Mouse (Mus musculus) thymus, adult 18-20 months (tissue): Measurements from ENCODE around the gene Klf13.

ENCODE experiments used
- DNase-seq, 2 experiments: peaks; one replicate each; pipeline ENCODE4 v3.0.0; 2022; ENCODE audit warnings: mixed read lengths in 2 of 2

Klf13 gene

GRCm38 (mm10) chr7:63924747-63925412 lies 13.8 kb downstream of the Klf13 start:
- DNase-seq = no peak

- DNase-seq = no peak
Observed at GRCm38 (mm10) chr7:63924151-63924550, 14.6 kb downstream of the Klf13 start.

- no peak for DNase-seq
Observed at GRCm38 (mm10) chr7:63922975-63923374, 15.7 kb downstream of the Klf13 start.

GRCm38 (mm10) chr7:63922571-63922970 lies 16.1 kb downstream of the Klf13 start:
- no peak for DNase-seq

- no peak for DNase-seq
Observed at GRCm38 (mm10) chr7:63921909-63922562, 16.7 kb downstream of the Klf13 start.

GRCm38 (mm10) chr7:63918771-63919768 lies 19.6 kb downstream of the Klf13 start:
- no peak for DNase-seq

- no peak for DNase-seq
Observed at GRCm38 (mm10) chr7:63917693-63918092, 21.0 kb downstream of the Klf13 start.

- no peak for DNase-seq
Observed at GRCm38 (mm10) chr7:63916268-63916907, 22.3 kb downstream of the Klf13 start, which contains the start of gene E030018B13Rik. TSS of gene E030018B13Rik (plus strand) at chr7:63916857.

GRCm38 (mm10) chr7:63914891-63915290 lies 23.8 kb downstream of the Klf13 start:
- no peak for DNase-seq

GRCm38 (mm10) chr7:63913724-63914692 lies 24.7 kb downstream of the Klf13 start:
- DNase-seq = no peak

- no peak for DNase-seq
Observed at GRCm38 (mm10) chr7:63912924-63913723, 25.6 kb downstream of the Klf13 start.

GRCm38 (mm10) chr7:63912234-63912810 lies 26.4 kb downstream of the Klf13 start:
- DNase-seq = no peak

- no peak for DNase-seq
Observed at GRCm38 (mm10) chr7:63911383-63912233, 27.1 kb downstream of the Klf13 start.

- DNase-seq = no peak
Observed at GRCm38 (mm10) chr7:63910912-63911311, 27.8 kb downstream of the Klf13 start.

- DNase-seq = no peak
Observed at GRCm38 (mm10) chr7:63910225-63910624, 28.5 kb downstream of the Klf13 start.

GRCm38 (mm10) chr7:63908496-63909285 lies 30.0 kb downstream of the Klf13 start:
- no peak for DNase-seq

GRCm38 (mm10) chr7:63907778-63908495 lies 30.8 kb downstream of the Klf13 start:
- DNase-seq = no peak

GRCm38 (mm10) chr7:63905642-63906041 lies 33.1 kb downstream of the Klf13 start:
- DNase-seq = no peak
